Mouse (Mus musculus): ENCODE results near the gene Nrip1.

- no peak for TF ChIP-seq HCFC1 (IDR thresholded peaks at IDR 0.05; ENCODE audit: borderline replicate concordance, insufficient read depth, low read length)
- TF ChIP-seq CHD2 (IDR thresholded peaks at IDR 0.05; ENCODE audit: low read depth, low read length): no peak
Observed at GRCm38 (mm10) chr16:76386496-76386895, 12.9 kb upstream of the Nrip1 start.
